Mouse (Mus musculus) mouse trophoblast stem cell (cell line): ENCODE results near the gene Slc25a12.

Source experiments
- in situ Hi-C, 2 experiments: fragments of 300-500 bp; cut with MseI, MboI; formaldehyde crosslinking; loops; 2 replicates in 1 of 2; 3 replicates in 1 of 2; pipeline ENCODE4 v1.15.1; 2025

Gene Slc25a12

GRCm38 (mm10) chr2:71250841-71251240 is 116.7 kb downstream of the Slc25a12 start:
- in situ Hi-C loops = no loop called here

GRCm38 (mm10) chr2:71248071-71248470 is 119.5 kb downstream of the Slc25a12 start:
- in situ Hi-C loops = no loop called here

GRCm38 (mm10) chr2:71246096-71246495 is 121.5 kb downstream of the Slc25a12 start:
- in situ Hi-C loops = no loop called here

- in situ Hi-C loops = no loop called here
Observed at GRCm38 (mm10) chr2:71245416-71245815, 122.1 kb downstream of the Slc25a12 start.

- in situ Hi-C loops = no loop called here
Observed at GRCm38 (mm10) chr2:71244807-71245206, 122.7 kb downstream of the Slc25a12 start.

- in situ Hi-C loops = no loop called here
Observed at GRCm38 (mm10) chr2:71243058-71243672, 124.4 kb downstream of the Slc25a12 start.

GRCm38 (mm10) chr2:71242180-71242579 is 125.4 kb downstream of the Slc25a12 start:
- in situ Hi-C loops = no loop called here

GRCm38 (mm10) chr2:71241505-71241904 is 126.0 kb downstream of the Slc25a12 start:
- in situ Hi-C loops = no loop called here

GRCm38 (mm10) chr2:71236009-71236408 is 131.5 kb downstream of the Slc25a12 start:
- in situ Hi-C loops = no loop called here

- in situ Hi-C loops = no loop called here
Observed at GRCm38 (mm10) chr2:71235420-71235819, 132.1 kb downstream of the Slc25a12 start.

GRCm38 (mm10) chr2:71232976-71233375 is 134.6 kb downstream of the Slc25a12 start:
- in situ Hi-C loops = no loop called here

- in situ Hi-C loops = no loop called here
Observed at GRCm38 (mm10) chr2:71231951-71232350, 135.6 kb downstream of the Slc25a12 start.

GRCm38 (mm10) chr2:71229603-71230002 is 137.9 kb downstream of the Slc25a12 start:
- in situ Hi-C loops = no loop called here

- in situ Hi-C loops = no loop called here
Observed at GRCm38 (mm10) chr2:71227398-71227797, 140.2 kb downstream of the Slc25a12 start.
